Mouse (Mus musculus): ENCODE results near the gene Plcg2. TPM values are rescaled to one million over a fixed set of nuclear protein-coding genes. Genes with fewer than 3 reads are reported as not detected.

The Plcg2 gene
- polyA plus RNA-seq, 1 experiment from 2014 or later: 6.1 TPM

DNA sequence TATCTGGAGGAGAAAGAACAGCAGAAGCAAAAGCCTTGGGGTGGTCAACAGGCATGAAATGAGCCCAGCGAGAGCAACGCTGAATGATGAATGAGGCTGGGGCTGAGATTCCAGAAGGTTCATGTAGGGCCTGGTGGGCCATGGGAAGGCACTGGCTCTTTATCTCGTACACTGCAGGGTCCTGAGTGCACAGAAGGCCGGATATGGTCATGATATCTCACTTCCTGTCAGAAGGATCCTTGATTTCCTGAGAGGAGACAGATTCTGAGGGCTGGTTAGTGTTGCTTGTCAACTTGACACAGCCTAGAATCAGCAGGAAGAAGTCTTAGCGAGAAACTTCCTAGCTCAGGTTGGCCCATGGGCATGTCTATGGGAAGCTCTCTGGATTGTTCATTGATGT lies 98.7 kb downstream of the Plcg2 start:
- no peak for ATAC-seq (replicated peaks; ENCODE audit: insufficient number of reproducible peaks, insufficient read depth, low FRiP score, low read depth)
- 53% methylated on average over 5 of the region's 5 CpGs for WGBS
- H3K27ac ChIP-seq: no peak overlapping the region

DNA sequence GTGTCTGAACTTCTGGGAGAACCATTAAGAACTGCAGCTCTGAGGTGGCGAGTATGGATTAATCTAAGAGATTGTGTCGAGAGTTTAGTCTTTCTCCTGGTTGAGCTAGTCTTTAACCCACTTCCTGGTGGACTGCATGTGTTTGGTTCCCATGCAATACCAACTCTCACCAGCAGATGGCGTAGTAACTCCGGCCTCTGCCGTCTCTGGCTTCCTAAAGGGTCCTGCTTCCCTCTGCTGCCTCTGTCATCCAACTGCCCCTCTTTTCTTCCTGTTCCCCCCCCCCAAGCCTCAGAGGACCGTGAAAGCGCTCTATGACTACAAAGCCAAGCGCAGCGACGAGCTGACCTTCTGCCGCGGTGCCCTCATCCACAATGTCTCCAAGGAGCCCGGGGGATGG lies 102.7 kb downstream of the Plcg2 start:
- 73% methylated on average over 13 of the region's 13 CpGs for WGBS

More for the DNA sequence above, 98.7 kb downstream of the Plcg2 start:
- Histone ChIP-seq H3K4me3 (no peak overlapping the region), H3K4me1 (replicated peaks) (peaks cover 7% of the 10 kb centered on the region; the same call in 1 of the 2 replicates), H3K9me3 (replicated peaks) (no peaks in the 10 kb centered on the region), H3K4me2 (no peak overlapping the region), H3K9ac (no peak overlapping the region), H3K27me3 (no peaks in the 10 kb centered on the region), H3K36me3 (no peaks in the 10 kb centered on the region)

DNA sequence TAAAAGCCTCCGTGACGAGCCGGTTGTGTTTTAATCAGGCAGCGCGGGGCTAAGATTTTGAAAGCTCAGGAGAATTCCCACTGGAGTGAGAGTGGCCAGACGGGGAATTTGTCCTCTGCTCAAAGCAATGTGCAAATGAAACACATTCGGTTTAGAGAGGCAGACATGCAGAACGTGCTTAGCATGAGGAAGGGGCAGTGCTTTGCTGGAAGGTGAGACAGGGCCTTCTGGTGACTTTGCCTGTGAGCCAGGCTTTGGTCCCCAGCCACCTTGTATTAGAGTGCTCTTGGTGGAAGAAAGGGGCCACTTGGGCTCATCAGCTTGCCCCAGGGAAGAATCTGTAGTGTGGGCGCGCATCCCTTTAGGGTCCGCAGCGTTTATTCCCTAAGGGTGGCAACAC lies 106.0 kb downstream of the Plcg2 start:
- WGBS: 90% methylated on average over 12 of the region's 12 CpGs
- Histone ChIP-seq H3K4me1 (replicated peaks) (no peaks in the 10 kb centered on the region), H3K27ac (no peak overlapping the region), H3K27me3 (no peaks in the 10 kb centered on the region), H3K9ac (no peak overlapping the region), H3K36me3 (no peaks in the 10 kb centered on the region), H3K4me3 (no peak overlapping the region), H3K4me2 (no peak overlapping the region), H3K9me3 (replicated peaks) (no peaks in the 10 kb centered on the region)
- no peak for ATAC-seq (replicated peaks; ENCODE audit: insufficient number of reproducible peaks, insufficient read depth, low FRiP score, low read depth)

More for the DNA sequence above, 102.7 kb downstream of the Plcg2 start:
- Histone ChIP-seq H3K36me3 (no peaks in the 10 kb centered on the region), H3K9me3 (replicated peaks) (no peaks in the 10 kb centered on the region), H3K27ac (no peak overlapping the region), H3K4me2 (no peak overlapping the region), H3K4me3 (no peak overlapping the region), H3K27me3 (no peaks in the 10 kb centered on the region), H3K4me1 (replicated peaks) (no peaks in the 10 kb centered on the region), H3K9ac (no peak overlapping the region)
- no peak for ATAC-seq (replicated peaks; ENCODE audit: insufficient number of reproducible peaks, insufficient read depth, low FRiP score, low read depth)

DNA sequence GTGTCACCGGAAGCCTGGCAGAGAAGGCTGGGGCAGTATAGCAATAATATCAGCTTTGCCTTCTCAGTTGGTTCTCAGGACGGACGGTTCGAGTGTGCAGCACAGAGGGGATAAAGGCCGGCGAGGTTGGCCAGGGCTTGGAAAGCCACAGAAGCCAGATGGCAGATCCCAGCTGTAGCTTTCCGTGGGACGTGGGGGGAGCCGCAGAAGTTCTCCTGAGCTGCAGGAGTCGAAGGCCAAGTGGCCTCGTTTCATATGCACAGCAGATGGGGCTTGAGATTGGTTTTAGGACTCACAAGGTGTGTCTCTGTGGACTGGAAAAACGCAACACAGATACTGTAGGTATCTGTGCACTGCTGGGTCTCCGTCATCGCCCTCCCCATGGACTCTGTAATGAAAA lies 106.6 kb downstream of the Plcg2 start:
- Histone ChIP-seq H3K27me3 (no peaks in the 10 kb centered on the region), H3K36me3 (no peaks in the 10 kb centered on the region), H3K4me3 (no peak overlapping the region), H3K9ac (no peak overlapping the region), H3K4me1 (replicated peaks) (no peaks in the 10 kb centered on the region), H3K27ac (no peak overlapping the region), H3K4me2 (no peak overlapping the region), H3K9me3 (replicated peaks) (no peaks in the 10 kb centered on the region)
- WGBS: 87% methylated on average over 14 of the region's 14 CpGs
- ATAC-seq (replicated peaks; ENCODE audit: insufficient number of reproducible peaks, insufficient read depth, low FRiP score, low read depth): no peak

DNA sequence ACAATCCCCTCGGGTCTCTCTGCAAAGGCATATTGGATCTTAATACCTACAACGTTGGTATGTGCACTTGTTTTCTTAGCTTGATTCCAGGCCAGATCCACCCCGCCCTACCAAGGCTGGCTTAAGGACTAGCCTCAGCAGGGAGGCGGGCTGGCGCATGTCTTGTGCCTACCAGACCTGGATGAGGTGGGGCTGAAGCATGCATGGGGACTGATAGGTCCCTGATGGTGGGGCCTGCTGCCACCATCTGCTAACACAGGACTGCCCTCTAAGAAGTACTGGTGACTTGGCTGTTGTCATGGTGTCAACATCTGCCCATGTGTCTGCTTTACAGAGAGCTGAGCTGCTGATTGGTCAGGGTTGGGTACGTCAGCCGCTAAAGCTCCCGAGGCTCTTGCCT lies 107.1 kb downstream of the Plcg2 start:
- Histone ChIP-seq H3K4me2 (no peak overlapping the region), H3K9me3 (replicated peaks) (no peaks in the 10 kb centered on the region), H3K36me3 (no peaks in the 10 kb centered on the region), H3K4me1 (replicated peaks) (no peaks in the 10 kb centered on the region), H3K27me3 (no peaks in the 10 kb centered on the region), H3K4me3 (no peak overlapping the region), H3K9ac (no peak overlapping the region), H3K27ac (no peak overlapping the region)
- ATAC-seq (replicated peaks; ENCODE audit: insufficient number of reproducible peaks, insufficient read depth, low FRiP score, low read depth): no peak
- 85% methylated on average over 8 of the region's 8 CpGs for WGBS

DNA sequence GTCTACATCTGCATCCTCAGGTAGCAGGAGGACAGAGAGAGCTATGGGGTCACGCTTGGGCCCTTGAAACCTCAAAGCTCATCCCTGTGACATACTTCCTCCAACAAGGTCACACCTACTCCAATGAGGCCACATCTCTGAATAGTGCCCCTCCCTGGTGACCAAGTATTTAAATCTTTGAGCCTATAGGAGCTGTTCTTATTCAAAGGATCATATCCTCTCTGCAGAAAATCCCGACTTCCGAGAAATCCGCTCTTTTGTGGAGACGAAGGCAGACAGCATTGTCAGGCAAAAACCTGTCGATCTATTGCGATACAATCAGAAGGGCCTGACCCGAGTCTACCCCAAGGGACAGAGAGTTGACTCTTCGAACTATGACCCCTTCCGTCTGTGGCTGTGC lies 112.4 kb downstream of the Plcg2 start:
- no peak overlapping the region for H3K4me3 ChIP-seq
- no peaks in the 10 kb centered on the region for H3K9me3 ChIP-seq (replicated peaks)
- H3K36me3 ChIP-seq: no peaks in the 10 kb centered on the region
- no peak for ATAC-seq (replicated peaks; ENCODE audit: insufficient number of reproducible peaks, insufficient read depth, low FRiP score, low read depth)
- H3K27me3 ChIP-seq: no peaks in the 10 kb centered on the region
- no peaks in the 10 kb centered on the region for H3K4me1 ChIP-seq (replicated peaks)
- no peak overlapping the region for H3K4me2 ChIP-seq
- H3K27ac ChIP-seq: no peak overlapping the region
- 89% methylated on average over 10 of the region's 10 CpGs for WGBS
- H3K9ac ChIP-seq: no peak overlapping the region

DNA sequence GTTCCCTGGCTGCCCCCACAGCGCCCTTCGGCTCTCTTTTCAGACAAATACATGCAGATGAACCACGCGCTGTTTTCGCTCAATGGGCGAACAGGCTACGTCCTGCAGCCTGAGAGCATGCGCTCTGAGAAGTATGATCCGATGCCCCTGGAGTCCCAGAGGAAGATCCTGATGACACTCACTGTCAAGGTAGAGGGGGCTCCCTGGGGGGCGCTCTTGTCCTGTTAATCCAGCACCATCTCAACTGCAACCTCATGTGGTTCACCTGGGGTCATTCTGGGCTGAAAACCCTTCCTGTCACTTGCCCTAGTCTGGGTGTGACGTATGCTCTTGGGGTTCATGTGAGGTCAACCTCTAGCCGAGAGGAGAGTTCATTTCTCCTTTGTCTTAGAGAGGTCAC lies 114.8 kb downstream of the Plcg2 start:
- no peak overlapping the region for H3K4me2 ChIP-seq
- no peak overlapping the region for H3K9ac ChIP-seq
- H3K4me1 ChIP-seq (replicated peaks): no peaks in the 10 kb centered on the region
- no peaks in the 10 kb centered on the region for H3K27me3 ChIP-seq
- no peak overlapping the region for H3K4me3 ChIP-seq
- no peaks in the 10 kb centered on the region for H3K36me3 ChIP-seq
- WGBS: 80% methylated on average over 12 of the region's 12 CpGs
- ATAC-seq (replicated peaks; ENCODE audit: insufficient number of reproducible peaks, insufficient read depth, low FRiP score, low read depth): no peak
- no peak overlapping the region for H3K27ac ChIP-seq
- H3K9me3 ChIP-seq (replicated peaks): no peaks in the 10 kb centered on the region

DNA sequence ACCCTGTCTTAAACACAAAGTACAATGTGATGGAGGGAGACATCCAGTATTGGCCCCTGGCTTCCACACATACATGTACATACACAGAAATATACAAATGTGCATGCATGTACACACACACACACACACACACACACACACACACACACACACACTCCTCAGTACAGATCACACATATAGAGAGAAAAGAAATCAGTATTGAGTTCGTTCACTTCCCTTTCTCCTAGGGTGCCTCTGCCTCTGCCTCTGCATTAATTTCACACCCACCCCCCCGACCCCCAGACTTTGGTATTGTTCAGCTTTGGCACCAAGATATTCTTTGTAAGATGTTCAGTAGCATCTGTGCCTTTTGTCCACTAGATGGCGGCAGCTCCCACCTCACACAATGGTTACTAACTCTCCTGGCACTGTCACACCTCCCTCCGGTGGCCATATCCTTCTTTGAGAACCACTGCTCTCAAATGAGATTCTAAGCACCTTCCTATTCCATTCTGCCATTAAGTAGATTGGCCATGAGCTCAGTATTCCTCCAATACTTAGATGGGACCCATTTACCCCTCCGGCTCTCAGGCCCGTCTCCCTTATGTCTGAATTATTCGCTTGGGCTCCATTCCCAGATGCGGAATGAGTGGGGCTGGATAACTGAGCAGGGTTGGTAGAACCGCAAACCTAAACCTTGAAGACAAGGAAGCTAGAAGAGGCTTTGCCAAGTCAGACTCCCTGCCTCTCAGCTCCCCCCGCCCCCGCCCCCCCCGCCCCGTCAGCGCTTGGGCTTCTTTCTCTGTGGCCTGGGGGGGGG lies 128.1 kb downstream of the Plcg2 start:
- Histone ChIP-seq H3K4me1 (replicated peaks) (no peaks in the 10 kb centered on the region), H3K9ac (no peak overlapping the region), H3K4me3 (no peak overlapping the region), H3K27ac (no peak overlapping the region), H3K27me3 (no peaks in the 10 kb centered on the region), H3K4me2 (no peak overlapping the region), H3K9me3 (replicated peaks) (no peaks in the 10 kb centered on the region), H3K36me3 (no peaks in the 10 kb centered on the region)
- 74% methylated on average over 14 of the region's 14 CpGs for WGBS
- no peak for ATAC-seq (replicated peaks; ENCODE audit: insufficient number of reproducible peaks, insufficient read depth, low FRiP score, low read depth)

DNA sequence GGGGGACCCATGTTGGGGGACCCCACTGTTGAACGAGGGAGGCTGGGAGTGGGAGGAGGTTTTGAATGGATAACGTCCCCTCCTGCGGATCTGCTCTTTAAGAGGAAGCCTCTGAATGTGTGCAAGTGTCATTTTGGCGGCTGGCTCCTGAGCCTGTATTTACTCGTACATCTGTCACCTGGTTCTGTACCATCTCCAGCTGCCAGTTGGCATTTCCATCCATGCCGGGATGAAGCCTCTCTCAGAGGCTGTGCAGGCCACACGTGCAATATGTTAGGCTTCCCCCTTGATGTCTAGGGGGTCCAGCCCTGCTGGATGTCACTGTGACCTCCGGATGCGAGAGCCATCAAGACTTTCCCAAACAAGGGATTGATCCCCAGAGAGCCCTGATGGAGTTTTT lies 129.0 kb downstream of the Plcg2 start:
- ATAC-seq (replicated peaks; ENCODE audit: insufficient number of reproducible peaks, insufficient read depth, low FRiP score, low read depth): no peak
- no peak overlapping the region for H3K4me2 ChIP-seq
- H3K4me1 ChIP-seq (replicated peaks): no peaks in the 10 kb centered on the region
- no peaks in the 10 kb centered on the region for H3K9me3 ChIP-seq (replicated peaks)
- no peaks in the 10 kb centered on the region for H3K27me3 ChIP-seq
- H3K9ac ChIP-seq: no peak overlapping the region
- no peak overlapping the region for H3K27ac ChIP-seq
- no peaks in the 10 kb centered on the region for H3K36me3 ChIP-seq
- 72% methylated on average over 9 of the region's 9 CpGs for WGBS
- no peak overlapping the region for H3K4me3 ChIP-seq

DNA sequence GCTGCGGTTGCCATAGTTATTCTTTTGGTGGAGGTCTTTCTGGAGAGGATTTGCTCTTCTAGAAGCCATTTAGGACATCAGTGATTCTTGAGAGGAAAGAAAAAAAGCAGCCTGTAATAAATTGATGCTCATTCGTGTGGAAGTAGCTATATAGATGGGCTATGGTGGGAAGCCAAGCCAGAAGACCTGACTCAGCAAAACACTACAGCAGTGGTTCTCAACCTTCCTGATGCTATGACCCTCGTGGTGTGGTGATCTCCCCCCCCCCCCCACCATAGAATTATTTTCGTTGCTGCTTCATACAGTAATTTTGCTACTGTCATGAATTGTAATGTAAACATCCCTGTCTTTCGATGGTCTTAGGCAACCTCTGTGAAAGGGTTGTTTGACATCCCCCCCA lies 134.4 kb downstream of the Plcg2 start:
- Histone ChIP-seq H3K9ac (no peak overlapping the region), H3K4me1 (replicated peaks) (no peaks in the 10 kb centered on the region), H3K27ac (no peak overlapping the region), H3K4me3 (no peak overlapping the region), H3K9me3 (replicated peaks) (no peaks in the 10 kb centered on the region), H3K27me3 (no peaks in the 10 kb centered on the region), H3K36me3 (no peaks in the 10 kb centered on the region), H3K4me2 (no peak overlapping the region)
- ATAC-seq (replicated peaks; ENCODE audit: insufficient number of reproducible peaks, insufficient read depth, low FRiP score, low read depth): no peak
- WGBS: 76% methylated on average over 5 of the region's 5 CpGs

DNA sequence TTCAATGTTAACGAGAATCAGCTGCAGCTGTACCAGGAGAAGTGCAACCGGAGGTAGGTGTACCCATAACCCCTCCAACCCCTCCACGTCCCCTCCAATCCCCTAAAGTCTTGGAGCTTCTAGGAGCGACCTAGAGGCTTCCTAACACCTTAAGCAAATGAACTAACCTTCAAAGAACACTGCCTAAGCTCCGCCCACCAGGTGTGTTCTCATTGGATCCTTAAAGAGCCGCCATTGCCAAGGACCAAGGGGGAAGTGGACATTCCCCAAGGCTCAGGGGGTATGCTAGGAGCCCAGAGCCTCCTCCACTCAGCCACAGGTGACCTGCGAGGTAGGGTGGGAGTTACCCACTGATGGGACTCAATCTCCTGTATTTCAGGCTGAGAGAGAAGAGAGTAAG lies 136.3 kb downstream of the Plcg2 start:
- ATAC-seq (replicated peaks; ENCODE audit: insufficient number of reproducible peaks, insufficient read depth, low FRiP score, low read depth): no peak
- Histone ChIP-seq H3K9me3 (replicated peaks) (no peaks in the 10 kb centered on the region), H3K36me3 (no peaks in the 10 kb centered on the region)

DNA sequence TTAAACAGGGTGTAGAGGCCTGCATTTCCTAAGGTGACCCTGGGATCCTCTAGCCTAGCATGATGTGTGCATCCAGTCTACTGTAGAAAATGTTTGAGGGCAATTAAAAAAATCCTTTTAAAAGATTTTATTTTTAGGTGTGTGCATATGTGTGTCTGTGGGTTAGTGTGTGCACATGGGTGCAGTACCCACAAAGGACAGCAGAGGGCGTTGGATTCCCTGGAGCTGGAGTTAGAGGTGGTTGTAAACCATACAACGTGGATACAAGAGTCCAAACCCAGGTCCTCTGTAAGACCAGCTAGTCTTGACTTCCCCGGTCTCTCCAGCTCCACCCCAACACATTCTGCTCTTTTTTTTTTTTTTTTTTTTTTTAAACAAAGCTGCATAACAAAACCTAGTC lies 139.4 kb downstream of the Plcg2 start:
- WGBS: 62% methylated on average over 3 of the region's 3 CpGs
- Histone ChIP-seq H3K4me3 (no peak overlapping the region), H3K4me1 (replicated peaks) (no peaks in the 10 kb centered on the region), H3K9ac (no peak overlapping the region), H3K9me3 (replicated peaks) (no peaks in the 10 kb centered on the region), H3K27ac (no peak overlapping the region), H3K4me2 (no peak overlapping the region), H3K36me3 (no peaks in the 10 kb centered on the region), H3K27me3 (no peaks in the 10 kb centered on the region)
- ATAC-seq (replicated peaks; ENCODE audit: insufficient number of reproducible peaks, insufficient read depth, low FRiP score, low read depth): no peak

More for the DNA sequence above, 136.3 kb downstream of the Plcg2 start:
- Histone ChIP-seq H3K4me3 (no peak overlapping the region), H3K27ac (no peak overlapping the region), H3K4me1 (replicated peaks) (no peaks in the 10 kb centered on the region), H3K4me2 (no peak overlapping the region), H3K27me3 (no peaks in the 10 kb centered on the region), H3K9ac (no peak overlapping the region)
- WGBS: 81% methylated on average over 7 of the region's 7 CpGs
